Mouse (Mus musculus) heart, adult 2 months (tissue): Measurements from ENCODE around the gene Tbxas1.

Experiments used
- CTCF ChIP-seq: fragments of 200-600 bp; IDR thresholded peaks from 2 replicates; pipeline ENCODE4 v1.8.1; 2022; ENCODE audit warnings: antibody characterized with exemption, mild to moderate bottlenecking, moderate library complexity
- POLR2A ChIP-seq: fragments of 200-500 bp; IDR thresholded peaks from 2 replicates; pipeline ENCODE4 v1.6.1; 2011; ENCODE audit warnings: mild to moderate bottlenecking, low read depth, low read length, control low read depth; ENCODE audit not compliant: insufficient read depth

- no peak for TF ChIP-seq POLR2A
- TF ChIP-seq CTCF: no peak
Observed at GRCm38 (mm10) chr6:38984626-38985025, 109.4 kb downstream of the Tbxas1 start.
